Mouse (Mus musculus) embryonic facial prominence, embryonic 14.5 days (tissue): Measurements from ENCODE around the gene Btf3. TPM values are rescaled to one million over a fixed set of nuclear protein-coding genes. Genes with fewer than 3 reads are reported as not detected.
A peak's percentile ranks its signal among the peaks of the same experiment; 100 is the strongest.

ENCODE experiments used
- ATAC-seq: fragments of 200-750 bp; cut with Nextera tagmentation; 2 replicates; pipeline ENCODE4 v1.8.0; 2017; ENCODE audit warnings: low read depth, moderate number of reproducible peaks, moderate TSS enrichment
- DNase-seq: peaks from one replicate; pipeline ENCODE4 v3.0.0-alpha.2; 2015; ENCODE audit warnings: low spot score
- H3K27ac ChIP-seq: fragments of 300-500 bp; sonication (generic); replicated peaks from 2 replicates; pipeline ENCODE4 v1.5.1; 2014; ENCODE audit warnings: low read depth, mild to moderate bottlenecking, low read length, moderate library complexity
- H3K27me3 ChIP-seq: fragments of 300-500 bp; sonication (generic); replicated peaks from 2 replicates; pipeline ENCODE4 v1.6.1; 2014; ENCODE audit warnings: low read length; ENCODE audit not compliant: control insufficient read depth, insufficient read depth
- H3K36me3 ChIP-seq: fragments of 300-500 bp; sonication (generic); 2 replicates; pipeline ENCODE4 v1.6.1; 2014; ENCODE audit warnings: low read length, mixed read lengths; ENCODE audit not compliant: control insufficient read depth, insufficient read depth
- H3K4me1 ChIP-seq: fragments of 300-500 bp; sonication (generic); 2 replicates; pipeline ENCODE4 v1.6.1; 2014; ENCODE audit warnings: antibody characterized with exemption, low read length; ENCODE audit not compliant: control insufficient read depth, insufficient read depth
- H3K4me2 ChIP-seq: fragments of 300-500 bp; sonication (generic); 2 replicates; pipeline ENCODE4 v1.6.1; 2014; ENCODE audit warnings: low read depth, mild to moderate bottlenecking, low read length, moderate library complexity, mixed read lengths
- H3K4me3 ChIP-seq: fragments of 300-500 bp; sonication (generic); 2 replicates; pipeline ENCODE4 v1.5.1; 2014; ENCODE audit warnings: low read depth, mild to moderate bottlenecking, low read length
- H3K9ac ChIP-seq: fragments of 300-500 bp; sonication (generic); 2 replicates; pipeline ENCODE4 v1.6.1; 2014; ENCODE audit warnings: low read depth, mild to moderate bottlenecking, low read length, moderate library complexity, mixed read lengths
- H3K9me3 ChIP-seq: fragments of 300-500 bp; sonication (generic); 2 replicates; pipeline ENCODE4 v1.6.1; 2016; ENCODE audit warnings: low read length; ENCODE audit not compliant: control insufficient read depth
- WGBS: fragments of 180-500 bp; shearing (Covaris S2); extraction: QIAGEN DNeasy Blood & Tissue Kit; methylation state at CpG from one replicate; pipeline ENCODE4 v1.1.7; 2014; 5-methylcytosine and 5-hydroxymethylcytosine counted together
- polyA plus RNA-seq: library from polyadenylated mRNA; unstranded; fragments of >200 nt; fragmentation: Nextera tagmentation; extraction: Ambion mirVana; gene quantifications from 2 replicates; pipeline ENCODE4 v1.2.1, GENCODE M21; 2014

Btf3 gene
- polyA plus RNA-seq, 1 experiment from 2014 or later, result 674 TPM

DNA sequence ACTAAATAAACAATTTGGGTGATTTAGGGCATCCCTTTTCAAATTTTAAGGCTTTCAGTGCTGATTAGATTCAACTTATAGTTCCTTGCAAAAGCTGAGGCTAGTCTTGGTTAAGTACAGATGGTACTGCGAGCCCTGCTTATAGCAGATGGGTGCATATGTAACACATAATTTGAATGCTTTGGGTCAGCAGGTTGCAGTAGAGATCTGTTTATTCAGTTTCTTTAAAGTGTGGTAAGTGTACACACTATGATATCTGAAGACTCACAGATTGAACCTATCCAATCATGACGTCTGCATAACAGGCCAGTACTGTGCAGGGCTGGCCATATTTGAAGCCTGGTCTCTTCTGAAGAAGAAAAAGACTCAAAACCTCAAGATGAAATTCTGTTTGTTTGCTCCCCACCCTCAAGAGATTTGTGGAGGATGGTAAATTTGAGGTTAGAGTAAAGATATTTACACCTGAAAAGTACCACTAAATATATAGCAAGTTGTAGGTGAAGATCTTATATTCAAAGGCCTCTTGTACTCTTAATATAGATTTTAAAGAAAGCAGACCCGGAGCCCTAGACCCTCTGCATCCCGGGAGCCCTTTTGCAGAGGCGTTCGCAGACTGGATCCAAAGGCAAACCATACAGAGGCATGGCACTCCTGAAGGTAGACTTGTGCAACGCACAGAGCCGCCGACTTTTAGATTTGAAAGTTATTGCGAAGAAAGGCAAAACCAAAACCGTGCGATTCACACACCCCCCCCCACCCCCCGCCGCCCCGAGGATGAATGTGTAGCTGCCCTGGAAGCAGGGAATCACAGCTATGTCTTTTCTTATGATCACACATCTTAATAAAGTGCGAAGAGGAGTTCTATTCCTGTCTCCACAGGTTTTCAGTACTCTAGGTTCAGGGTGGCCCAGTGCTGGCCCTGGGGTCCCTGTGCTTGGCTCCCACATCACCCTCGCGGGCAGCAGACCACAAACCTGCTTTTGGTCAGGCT, 40.9 kb upstream of the Btf3 start:
- Histone ChIP-seq H3K27ac (no peak overlapping the region; the same call in 1 of the 2 replicates), H3K4me1 (peaks cover 4% of the 10 kb centered on the region; the same call in 1 of the 2 replicates), H3K9ac (peak overlapping the region; percentile 36), H3K4me2 (peak overlapping the region; percentile 50), H3K27me3 (peaks cover 80% of the 10 kb centered on the region), H3K4me3 (peak overlapping the region; percentile 28), H3K36me3 (no peaks in the 10 kb centered on the region), H3K9me3 (no peaks in the 10 kb centered on the region)
- 9% methylated on average over 18 of the region's 18 CpGs for WGBS
- DNase-seq (no peak), ATAC-seq (no peak)

DNA sequence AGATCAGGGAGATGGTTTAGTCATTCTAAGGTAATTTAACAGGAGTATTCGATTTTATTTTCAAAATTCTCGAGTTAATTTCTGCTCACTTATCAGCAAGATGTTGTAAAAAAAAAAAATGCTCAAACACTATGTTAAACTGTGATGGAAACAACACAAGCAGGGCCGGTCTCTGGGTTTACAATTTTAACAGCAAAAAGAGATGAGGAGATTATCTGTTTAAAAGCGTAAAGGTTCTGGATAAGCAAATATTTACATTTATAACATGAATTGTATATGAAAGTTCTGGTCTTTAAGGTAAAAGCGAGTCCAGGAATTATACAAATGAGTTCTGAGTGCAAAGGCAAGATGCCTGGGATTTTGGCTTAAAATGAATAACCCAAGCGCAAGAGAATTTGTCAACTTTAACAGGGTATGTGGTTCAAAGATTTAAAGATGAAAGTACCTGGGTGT, 40.2 kb upstream of the Btf3 start:
- peak overlapping the region; percentile 50 for H3K4me2 ChIP-seq

DNA sequence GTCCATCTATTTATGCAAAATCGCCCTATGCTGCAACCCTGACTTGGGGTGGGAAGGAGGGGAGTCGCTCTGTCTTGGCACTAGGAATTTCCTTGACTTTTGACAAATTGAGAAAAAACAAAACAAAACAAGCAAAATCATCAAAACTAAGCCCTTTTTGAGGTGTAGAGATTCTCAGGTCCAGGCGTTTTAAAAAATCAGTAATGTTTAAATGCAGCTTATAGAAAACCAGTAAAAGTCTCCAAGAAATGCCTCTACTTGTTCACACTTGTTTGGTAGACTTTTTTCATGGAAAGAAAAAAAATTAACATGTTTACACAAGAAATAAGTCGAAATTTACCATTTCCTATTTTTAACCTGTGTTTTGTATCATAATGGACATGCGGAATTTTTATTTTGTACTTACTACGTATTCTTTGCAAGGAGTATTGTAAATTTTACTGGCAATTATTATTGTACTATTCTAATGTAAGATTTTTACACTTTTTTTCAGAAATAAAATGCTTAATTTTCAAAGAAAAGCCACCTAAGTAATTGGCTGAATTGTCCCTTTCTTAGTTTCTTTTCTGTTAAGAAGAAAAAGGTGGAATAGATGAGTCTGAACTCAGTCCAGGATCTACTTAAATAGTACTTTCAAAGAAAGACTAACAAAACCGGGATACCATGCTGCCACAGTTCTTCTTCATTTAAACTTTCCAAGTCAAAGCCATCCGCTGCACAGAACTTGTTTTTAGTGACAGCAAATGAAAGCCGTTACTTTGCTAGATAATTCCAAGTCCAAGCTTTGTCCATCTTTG, 39.6 kb upstream of the Btf3 start:
- no peak for DNase-seq

More for the DNA sequence above, 40.2 kb upstream of the Btf3 start:
- ATAC-seq (no peak), DNase-seq (no peak)
- peaks cover 79% of the 10 kb centered on the region for H3K27me3 ChIP-seq
- H3K36me3 ChIP-seq, result no peaks in the 10 kb centered on the region
- H3K9ac ChIP-seq, result peak overlapping the region; percentile 36
- WGBS, result 14% methylated on average over 6 of the region's 6 CpGs
- no peak overlapping the region for H3K27ac ChIP-seq
- peaks cover 4% of the 10 kb centered on the region; the same call in 1 of the 2 replicates for H3K4me1 ChIP-seq
- H3K4me3 ChIP-seq, result peak overlapping the region; percentile 28
- no peaks in the 10 kb centered on the region for H3K9me3 ChIP-seq

DNA sequence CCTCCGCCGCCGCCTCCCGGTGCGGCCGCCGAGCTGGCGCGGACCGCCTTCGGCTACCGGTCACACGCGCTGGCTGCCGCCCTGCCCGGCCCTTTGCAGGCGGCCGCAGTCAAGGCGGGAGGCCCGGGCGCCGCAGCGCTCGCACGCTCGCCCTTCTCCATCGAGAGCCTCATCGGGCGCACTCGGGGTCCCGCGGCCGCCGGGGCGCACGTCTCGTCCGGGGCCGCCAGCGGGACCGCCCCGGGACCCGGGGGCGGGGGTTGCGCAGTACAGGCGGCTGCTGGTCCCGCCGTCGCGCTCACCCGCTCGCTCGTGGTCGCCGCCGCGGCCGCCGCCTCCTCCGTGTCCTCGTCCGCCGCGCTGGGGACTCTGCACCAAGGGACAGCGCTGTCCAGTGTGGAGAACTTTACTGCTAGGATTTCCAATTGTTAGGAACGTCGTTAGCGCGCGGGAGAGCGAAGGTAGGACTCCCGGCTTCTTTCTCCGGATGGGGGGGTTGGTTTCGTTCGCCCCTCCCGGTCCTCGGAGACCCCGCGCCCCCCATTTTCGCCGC, 38.8 kb upstream of the Btf3 start:
- DNase-seq (no peak), ATAC-seq (no peak)
- H3K9ac ChIP-seq, result peak overlapping the region; percentile 77
- H3K36me3 ChIP-seq, result no peaks in the 10 kb centered on the region
- H3K9me3 ChIP-seq, result no peaks in the 10 kb centered on the region
- H3K27me3 ChIP-seq, result peaks cover 82% of the 10 kb centered on the region
- 2% methylated on average over 43 of the region's 81 CpGs for WGBS
- peak overlapping the region; percentile 83 for H3K4me2 ChIP-seq
- H3K27ac ChIP-seq, result peak overlapping the region; percentile 79
- H3K4me1 ChIP-seq, result peaks cover 4% of the 10 kb centered on the region; the same call in 1 of the 2 replicates
- peak overlapping the region; percentile 60 for H3K4me3 ChIP-seq

More for the DNA sequence above, 39.6 kb upstream of the Btf3 start:
- Histone ChIP-seq H3K27ac (0 out of 2 replicates have a peak overlapping the region, but pooled peaks have one; percentile 79), H3K4me3 (peak overlapping the region; percentile 60), H3K36me3 (no peaks in the 10 kb centered on the region), H3K4me1 (peaks cover 4% of the 10 kb centered on the region; the same call in 1 of the 2 replicates), H3K27me3 (peaks cover 82% of the 10 kb centered on the region), H3K9me3 (no peaks in the 10 kb centered on the region), H3K4me2 (peak overlapping the region; percentile 83), H3K9ac (peak overlapping the region; percentile 77)
- 10% methylated on average over 9 of the region's 9 CpGs for WGBS
- no peak for ATAC-seq

DNA sequence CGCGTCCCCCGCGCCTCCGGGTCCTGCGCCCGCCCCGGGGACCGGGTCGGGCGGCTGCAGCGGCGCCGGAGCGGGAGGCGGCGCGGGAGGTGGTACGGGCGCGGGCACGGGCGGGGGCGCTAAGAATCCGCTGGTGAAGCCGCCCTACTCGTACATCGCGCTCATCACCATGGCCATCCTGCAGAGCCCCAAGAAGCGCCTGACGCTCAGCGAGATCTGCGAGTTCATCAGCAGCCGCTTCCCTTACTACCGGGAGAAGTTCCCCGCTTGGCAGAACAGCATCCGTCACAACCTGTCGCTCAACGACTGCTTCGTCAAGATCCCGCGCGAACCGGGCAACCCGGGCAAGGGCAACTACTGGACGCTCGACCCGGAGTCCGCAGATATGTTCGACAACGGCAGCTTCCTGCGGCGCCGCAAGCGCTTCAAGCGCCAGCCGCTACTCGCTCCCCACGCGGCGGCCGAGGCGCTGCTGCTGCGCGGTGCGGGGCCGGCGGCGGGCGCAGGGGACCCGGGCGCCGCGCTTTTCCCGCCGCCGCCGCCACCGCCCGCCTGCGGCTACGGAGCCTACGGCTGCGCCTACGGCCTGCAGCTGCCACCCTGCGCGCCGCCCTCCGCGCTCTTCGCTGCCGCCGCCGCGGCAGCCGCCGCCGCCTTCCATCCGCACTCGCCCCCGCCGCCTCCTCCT, 38.2 kb upstream of the Btf3 start:
- H3K27me3 ChIP-seq, result peaks cover 82% of the 10 kb centered on the region
- WGBS, result 0% methylated on average over 11 of the region's 102 CpGs
- no peaks in the 10 kb centered on the region for H3K36me3 ChIP-seq
- peak overlapping the region; percentile 77 for H3K9ac ChIP-seq
- ATAC-seq (peak; percentile 41), DNase-seq (peak; percentile 62)
- H3K9me3 ChIP-seq, result no peaks in the 10 kb centered on the region
- peak overlapping the region; percentile 83 for H3K4me2 ChIP-seq
- H3K27ac ChIP-seq, result peak overlapping the region; percentile 79
- H3K4me3 ChIP-seq, result peak overlapping the region; percentile 60
- peaks cover 4% of the 10 kb centered on the region; the same call in 1 of the 2 replicates for H3K4me1 ChIP-seq

DNA sequence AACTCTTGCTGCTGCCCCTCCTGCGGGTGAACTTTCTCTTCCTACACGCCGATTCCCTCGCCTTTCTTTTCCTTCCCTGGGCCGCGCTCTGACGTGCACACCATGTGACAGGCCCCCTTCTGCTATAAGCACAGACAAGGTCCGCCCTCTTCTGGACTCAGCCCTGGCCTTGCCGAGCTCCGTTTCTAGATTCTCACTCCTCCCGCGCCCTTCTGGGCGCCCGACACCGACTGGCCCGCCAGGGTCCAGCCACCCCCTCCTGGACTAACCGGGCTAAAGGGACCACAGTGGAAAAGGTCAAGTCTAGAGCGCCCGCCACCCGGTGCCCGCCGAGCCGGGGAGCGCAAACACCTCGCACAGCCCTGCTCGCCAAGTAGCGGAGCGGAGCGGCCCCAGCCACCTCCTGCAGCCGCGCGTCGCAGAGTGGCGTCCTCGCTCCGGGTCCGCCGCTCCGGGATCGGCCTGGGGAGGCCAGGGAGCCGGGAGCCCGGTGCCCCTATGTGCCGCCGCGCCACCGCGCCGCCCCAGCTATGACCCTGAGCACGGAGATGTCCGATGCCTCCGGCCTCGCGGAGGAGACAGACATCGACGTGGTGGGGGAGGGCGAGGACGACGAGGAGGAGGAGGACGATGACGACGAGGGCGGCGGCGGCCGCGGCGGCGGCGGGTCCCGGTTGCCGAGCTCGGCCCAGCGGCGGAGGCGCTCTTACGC, 37.4 kb upstream of the Btf3 start, which contains the start of gene Foxd1:
Foxd1 (plus strand) TSS at position 153 of the 712 bp plus-strand sequence.
- Histone ChIP-seq H3K4me2 (peak within 1 kb of the TSS; percentile 83), H3K9ac (peak within 1 kb of the TSS; percentile 77), H3K9me3 (no peaks in the 10 kb centered on the region), H3K4me3 (peak within 1 kb of the TSS; percentile 60), H3K27me3 (peaks cover 75% of the 10 kb centered on the region), H3K27ac (peak within 1 kb of the TSS; percentile 79), H3K36me3 (no peaks in the 10 kb centered on the region), H3K4me1 (peaks cover 4% of the 10 kb centered on the region; the same call in 1 of the 2 replicates)
- under 1% methylated on average over 30 of the region's 76 CpGs for WGBS
- ATAC-seq (peak; percentile 94), DNase-seq (peak; percentile 90)

DNA sequence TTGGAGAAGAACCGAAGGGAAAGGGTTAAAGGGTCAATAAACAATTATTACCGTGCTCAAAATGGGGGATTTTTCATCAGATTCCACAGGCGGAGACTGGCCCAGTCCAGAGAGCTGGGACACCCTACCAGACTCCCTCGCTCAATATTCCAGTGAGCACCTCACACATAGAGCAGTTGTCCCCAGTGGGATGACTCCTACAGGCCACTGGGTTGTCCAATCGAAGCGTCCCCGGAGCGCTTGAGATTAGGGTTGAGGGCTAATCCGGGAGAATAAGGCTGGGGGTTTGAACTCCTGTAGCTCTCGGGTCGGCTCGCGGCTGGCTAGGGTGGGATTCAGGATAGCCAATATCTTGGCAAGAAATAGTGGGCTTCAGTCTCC, 36.9 kb upstream of the Btf3 start:
- peak overlapping the region; percentile 77 for H3K9ac ChIP-seq
- peak overlapping the region; percentile 60 for H3K4me3 ChIP-seq
- H3K4me1 ChIP-seq, result peaks cover 4% of the 10 kb centered on the region; the same call in 1 of the 2 replicates
- H3K4me2 ChIP-seq, result peak overlapping the region; percentile 83
- H3K27ac ChIP-seq, result no peak overlapping the region
- peak; percentile 11; the same call in 1 of the 2 replicates for ATAC-seq
- no peak for DNase-seq
- no peaks in the 10 kb centered on the region for H3K9me3 ChIP-seq
- H3K27me3 ChIP-seq, result peaks cover 70% of the 10 kb centered on the region
- WGBS, result under 1% methylated on average over 13 of the region's 13 CpGs
- no peaks in the 10 kb centered on the region for H3K36me3 ChIP-seq
